Mouse (Mus musculus): ENCODE results near the gene Rab34. TPM values are rescaled to one million over a fixed set of nuclear protein-coding genes. Genes with fewer than 3 reads are reported as not detected.

Gene Rab34
- polyA plus RNA-seq (2012; rRNA removed), result 72.6 and 93.5 TPM in 2 replicates

DNA sequence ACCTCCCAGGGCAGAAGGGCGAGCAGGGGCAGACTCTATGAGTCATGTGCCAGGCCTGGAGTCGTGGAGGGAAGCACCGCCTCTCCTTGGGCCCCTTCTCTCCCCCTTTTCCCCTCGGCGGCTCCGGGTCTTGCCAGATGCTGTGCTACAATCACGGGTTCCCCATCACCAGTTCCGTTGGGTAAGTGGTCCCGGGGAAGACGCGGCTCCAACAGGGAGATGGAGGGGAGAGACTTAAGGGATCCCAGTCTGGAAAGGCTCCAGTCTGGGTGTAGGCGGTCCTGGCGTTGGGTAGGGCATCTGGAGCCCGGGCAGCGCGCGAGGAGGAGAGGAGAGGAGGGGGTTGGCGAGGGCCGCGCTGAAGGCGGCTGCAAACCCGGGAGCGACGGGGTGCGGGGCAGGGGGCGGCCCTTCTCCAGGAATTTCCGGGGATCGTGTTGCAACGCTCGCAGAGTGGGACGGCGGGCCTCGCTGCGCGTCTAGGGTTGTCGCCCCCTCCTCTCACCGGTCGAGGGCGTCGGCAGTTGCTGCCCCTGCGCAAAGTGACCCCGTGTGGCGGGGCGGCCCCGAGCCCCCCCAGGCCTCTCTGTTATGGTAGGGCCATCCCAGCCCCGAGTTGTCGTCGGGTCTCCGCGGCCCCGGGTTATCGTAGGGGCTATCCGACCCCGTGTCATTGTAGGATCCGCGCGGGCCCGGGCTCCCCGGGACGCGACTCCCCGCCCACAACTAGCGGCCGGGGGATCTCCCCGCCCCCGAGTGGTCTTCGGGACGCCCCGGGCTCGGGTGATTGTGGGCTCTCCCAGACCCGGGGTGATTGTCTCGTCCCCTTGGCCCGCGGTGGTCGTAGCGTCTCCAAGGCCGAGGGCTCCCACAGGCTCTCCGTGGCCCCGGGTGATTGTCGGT lies at the start of gene Rab34:
Rab34 (plus strand) TSS at position 100 of the 903 bp plus-strand sequence.

DNA sequence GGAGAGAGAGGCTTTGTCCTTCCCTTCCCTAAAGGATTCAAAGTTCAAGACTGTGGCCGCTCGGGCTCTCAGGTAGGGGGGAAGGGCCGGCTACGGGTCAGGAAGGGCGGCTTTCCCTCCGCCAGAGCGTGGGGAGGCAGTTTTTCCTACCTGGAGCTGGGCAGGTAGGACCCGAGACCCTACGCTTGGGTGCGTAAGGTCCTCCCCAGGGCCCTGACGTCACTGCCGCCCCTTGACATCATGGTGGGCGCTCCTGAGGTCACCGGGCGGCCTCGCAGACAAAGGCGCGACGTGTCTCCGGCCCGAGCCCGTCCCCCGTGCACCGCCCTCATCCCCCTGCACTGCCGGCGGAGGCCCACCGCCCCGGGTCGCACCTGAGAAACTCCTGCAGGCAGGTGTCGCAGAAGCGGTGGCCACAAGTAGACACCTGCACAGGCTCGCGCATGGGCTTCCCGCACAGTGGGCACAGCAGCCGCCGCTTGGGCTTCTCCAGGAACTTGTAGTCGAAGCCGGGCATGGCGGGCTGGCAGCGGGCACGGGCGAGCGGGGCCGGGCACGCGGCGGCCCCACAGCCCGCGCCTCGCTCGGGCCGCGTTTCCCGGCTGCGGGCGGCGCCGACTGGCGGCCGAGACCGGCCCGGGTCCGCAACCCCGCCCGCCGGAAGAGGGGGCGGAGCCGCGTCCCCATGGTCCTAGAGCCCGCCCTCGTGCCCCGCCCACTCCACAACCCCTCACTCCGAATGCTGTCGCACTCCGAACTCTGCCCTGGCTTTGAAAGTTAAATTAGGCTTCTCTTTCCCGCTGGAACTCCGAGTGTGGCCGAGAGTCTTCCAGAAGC lies 23.1 kb upstream of the Rab34 start, which contains the start of gene Traf4:
Traf4 (minus strand) TSS at position 666 of the 837 bp plus-strand sequence.

DNA sequence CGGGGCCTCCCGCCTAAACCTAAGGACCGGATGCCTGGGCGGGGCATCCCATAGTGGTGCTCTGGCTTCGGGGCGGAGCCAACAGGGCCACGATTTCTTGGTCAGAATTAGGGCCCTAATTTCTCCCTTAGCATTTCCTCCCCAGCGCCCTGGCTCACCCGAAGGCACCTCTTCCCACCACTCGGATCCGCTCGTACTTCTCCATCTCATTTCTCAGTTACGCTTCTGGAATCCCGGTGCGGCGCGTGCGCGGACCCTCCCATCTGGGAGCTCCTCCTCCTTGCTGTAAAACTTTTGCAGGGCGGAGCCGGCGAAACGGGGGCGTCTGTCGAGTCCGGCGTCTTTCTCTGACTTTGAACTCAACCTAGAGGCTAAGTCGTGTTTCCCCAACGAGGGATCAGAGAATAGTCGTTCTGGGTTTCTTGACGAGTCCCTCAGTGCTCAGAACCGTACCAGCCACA lies 11.8 kb upstream of the Rab34 start, which contains the start of the genes Nek8 and Tlcd1:
Nek8 (minus strand) TSS at position 274 of the 461 bp plus-strand sequence.
Tlcd1 (plus strand) TSS at position 310 of the 461 bp plus-strand sequence.

DNA sequence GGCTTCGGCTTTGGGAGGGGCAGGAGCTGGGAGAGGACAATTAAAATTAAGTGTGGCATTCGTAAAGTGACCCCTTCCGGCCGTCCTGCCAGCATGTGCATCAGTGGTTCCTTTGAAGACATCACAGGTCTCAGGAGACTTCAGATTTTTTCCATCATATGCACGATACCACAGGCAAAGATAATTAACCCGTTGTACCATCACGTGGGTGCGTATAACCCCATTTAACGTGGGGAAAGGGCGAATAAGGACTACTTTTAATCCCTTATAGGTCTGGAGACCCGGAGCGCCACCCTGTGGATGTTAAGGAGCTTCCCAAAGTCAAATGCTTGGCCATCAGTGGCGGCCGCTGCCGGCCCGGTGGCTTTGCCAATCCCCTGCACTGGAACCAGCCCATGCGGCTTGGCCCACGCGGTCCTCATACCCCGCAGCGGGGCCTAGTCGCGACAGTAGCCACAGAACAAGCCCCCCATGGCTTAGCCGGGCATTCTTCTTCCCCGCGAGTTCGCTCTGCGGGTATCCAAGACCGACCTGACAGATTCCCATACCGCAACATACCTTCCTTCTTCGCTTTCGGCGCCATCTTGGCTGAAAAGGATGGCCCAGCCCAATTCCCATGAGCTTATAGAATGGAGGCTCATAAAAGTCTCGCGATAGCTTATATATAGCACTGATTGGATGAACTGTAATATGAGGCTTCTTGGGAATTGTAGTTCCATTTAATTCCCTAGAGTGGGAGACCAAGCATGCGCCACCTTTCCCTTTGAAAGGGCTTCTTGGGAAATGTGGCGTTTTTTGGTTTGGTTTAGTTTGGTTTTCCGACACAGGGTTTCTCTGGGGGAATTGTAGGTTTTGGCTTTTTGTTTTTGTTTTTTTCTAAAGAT lies 5.0 kb upstream of the Rab34 start, which contains the start of gene Rpl23a:
Rpl23a (minus strand) TSS at position 624 of the 884 bp plus-strand sequence.

DNA sequence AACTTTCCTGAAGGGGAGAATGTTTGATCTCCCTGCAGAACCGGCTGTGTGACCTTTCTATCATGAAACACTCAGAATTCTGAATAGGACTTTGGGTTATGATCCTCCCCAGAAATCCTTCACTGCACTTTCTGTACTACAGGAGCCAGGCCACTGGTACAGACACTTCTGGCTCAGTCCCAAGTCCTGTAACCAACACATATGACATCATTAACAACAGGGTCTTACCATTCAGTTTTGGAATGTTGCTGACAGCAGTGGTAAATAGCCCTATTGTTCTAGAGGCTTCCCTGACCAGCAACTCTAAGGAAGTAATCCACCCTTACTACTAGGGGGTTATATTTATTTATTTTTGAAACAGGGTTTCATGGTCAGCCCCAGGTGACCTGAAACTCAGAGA lies 4.9 kb downstream of the Rab34 start, which contains the start of gene Proca1:
Proca1 (plus strand) TSS at position 280 of the 400 bp plus-strand sequence.

Other genes starting within 250 kb of the Rab34 start
- gene Phf12, start 205.7 kb upstream of the Rab34 start, polyA plus RNA-seq (2012; rRNA removed), result 88.9 TPM in 2 replicates
- gene Dhrs13, start 156.2 kb upstream of the Rab34 start, polyA plus RNA-seq (2012; rRNA removed), result 25.5 and 27.0 TPM in 2 replicates
- 96.9 and 97.0 TPM in 2 replicates for gene Flot2, start 150.5 kb upstream of the Rab34 start, polyA plus RNA-seq (2012; rRNA removed)
- 29.9 and 30.4 TPM in 2 replicates for gene Eral1, start 108.0 kb upstream of the Rab34 start, polyA plus RNA-seq (2012; rRNA removed)
- gene Fam222b, start 93.8 kb upstream of the Rab34 start, polyA plus RNA-seq (2012; rRNA removed), result 24.0 and 25.4 TPM in 2 replicates
- gene Traf4, start 22.8 kb upstream of the Rab34 start, polyA plus RNA-seq (2012; rRNA removed), result 193 and 206 TPM in 2 replicates
- 12.9 and 16.0 TPM in 2 replicates for gene Nek8, start 11.8 kb upstream of the Rab34 start, polyA plus RNA-seq (2012; rRNA removed)
- gene Tlcd1, start 11.7 kb upstream of the Rab34 start, polyA plus RNA-seq (2012; rRNA removed), result 15.7 and 24.4 TPM in 2 replicates
- gene Rpl23a, start 4.8 kb upstream of the Rab34 start, polyA plus RNA-seq (2012; rRNA removed), result 2,641 and 2,838 TPM in 2 replicates
- gene Proca1, start 5.0 kb downstream of the Rab34 start, polyA plus RNA-seq (2012; rRNA removed), result 1.4 and 2.0 TPM in 2 replicates
- gene Sdf2, start 57.3 kb downstream of the Rab34 start, polyA plus RNA-seq (2012; rRNA removed), result 119 and 127 TPM in 2 replicates
- gene Supt6, start 57.6 kb downstream of the Rab34 start, polyA plus RNA-seq (2012; rRNA removed), result 26.4 and 31.0 TPM in 2 replicates
- gene 2610507B11Rik, start 73.3 kb downstream of the Rab34 start, polyA plus RNA-seq (2012; rRNA removed), result 60.3 and 62.0 TPM in 2 replicates
- 0.63 and 0.88 TPM in 2 replicates for gene BC030499, start 102.4 kb downstream of the Rab34 start, polyA plus RNA-seq (2012; rRNA removed)
- 37.0 and 49.5 TPM in 2 replicates for gene Spag5, start 113.1 kb downstream of the Rab34 start, polyA plus RNA-seq (2012; rRNA removed)
- 106 and 132 TPM in 2 replicates for gene Aldoc, start 134.5 kb downstream of the Rab34 start, polyA plus RNA-seq (2012; rRNA removed)
- 60.2 and 69.7 TPM in 2 replicates for gene Pigs, start 140.0 kb downstream of the Rab34 start, polyA plus RNA-seq (2012; rRNA removed)
- 144 and 155 TPM in 2 replicates for gene Unc119, start 155.1 kb downstream of the Rab34 start, polyA plus RNA-seq (2012; rRNA removed)
- gene Foxn1, start 198.1 kb downstream of the Rab34 start, polyA plus RNA-seq (2012; rRNA removed), result 0.03 TPM in 1 of 2 replicates, not detected in the other
- gene Slc13a2, start 233.8 kb downstream of the Rab34 start, polyA plus RNA-seq (2012; rRNA removed), result 0.04 TPM in 1 of 2 replicates, not detected in the other